Mouse (Mus musculus) lung, embryonic 14.5 days (tissue): ENCODE data around the gene Atg4a-ps. TPM values are rescaled to one million over a fixed set of nuclear protein-coding genes. Genes with fewer than 3 reads are reported as not detected.

ENCODE experiments used
- ATAC-seq: fragments of 200-750 bp; cut with Nextera tagmentation; 2 replicates; pipeline ENCODE4 v1.8.0; 2017; ENCODE audit warnings: mild to moderate bottlenecking, moderate TSS enrichment, moderate library complexity; ENCODE audit not compliant: insufficient read depth
- DNase-seq: peaks from one replicate; pipeline ENCODE4 v3.0.0-alpha.2; 2015
- H3K27ac ChIP-seq: fragments of 300-500 bp; sonication (generic); 2 replicates; pipeline ENCODE4 v1.5.1; 2014; ENCODE audit warnings: low read depth, mild to moderate bottlenecking, moderate library complexity
- H3K27me3 ChIP-seq: fragments of 300-500 bp; sonication (generic); 2 replicates; pipeline ENCODE4 v1.6.1; 2014; ENCODE audit warnings: low read length, control low read depth; ENCODE audit not compliant: insufficient read depth
- H3K36me3 ChIP-seq: fragments of 300-500 bp; sonication (generic); 2 replicates; pipeline ENCODE4 v1.6.1; 2014; ENCODE audit warnings: control low read depth; ENCODE audit not compliant: insufficient read depth
- H3K4me1 ChIP-seq: fragments of 300-500 bp; sonication (generic); 2 replicates; pipeline ENCODE4 v1.6.1; 2014; ENCODE audit warnings: antibody characterized with exemption, control low read depth; ENCODE audit not compliant: insufficient read depth
- H3K4me2 ChIP-seq: fragments of 300-500 bp; sonication (generic); 2 replicates; pipeline ENCODE4 v1.6.1; 2014; ENCODE audit warnings: mild to moderate bottlenecking
- H3K4me3 ChIP-seq: fragments of 300-500 bp; sonication (generic); 2 replicates; pipeline ENCODE4 v1.5.1; 2014; ENCODE audit warnings: low read depth, low read length
- H3K9ac ChIP-seq: fragments of 300-500 bp; sonication (generic); 2 replicates; pipeline ENCODE4 v1.6.1; 2014
- H3K9me3 ChIP-seq: fragments of 300-500 bp; sonication (generic); 2 replicates; pipeline ENCODE4 v1.6.1; 2016; ENCODE audit warnings: low read depth, low read length, control low read depth
- CTCF ChIP-seq: IDR thresholded peaks from 2 replicates; pipeline ENCODE4 v1.5.1; 2016; ENCODE audit warnings: antibody characterized with exemption, low read depth
- WGBS: fragments of 180-500 bp; shearing (Covaris S2); extraction: QIAGEN DNeasy Blood & Tissue Kit; methylation state at CpG from one replicate; pipeline ENCODE4 v1.1.7; 2014; 5-methylcytosine and 5-hydroxymethylcytosine counted together
- polyA plus RNA-seq: library from polyadenylated mRNA; unstranded; fragments of >200 nt; fragmentation: Nextera tagmentation; extraction: Ambion mirVana; gene quantifications from 2 replicates; pipeline ENCODE4 v1.2.1, GENCODE M21; 2014

Gene Atg4a-ps
- polyA plus RNA-seq, 1 experiment from 2014 or later = 0.32 TPM

DNA sequence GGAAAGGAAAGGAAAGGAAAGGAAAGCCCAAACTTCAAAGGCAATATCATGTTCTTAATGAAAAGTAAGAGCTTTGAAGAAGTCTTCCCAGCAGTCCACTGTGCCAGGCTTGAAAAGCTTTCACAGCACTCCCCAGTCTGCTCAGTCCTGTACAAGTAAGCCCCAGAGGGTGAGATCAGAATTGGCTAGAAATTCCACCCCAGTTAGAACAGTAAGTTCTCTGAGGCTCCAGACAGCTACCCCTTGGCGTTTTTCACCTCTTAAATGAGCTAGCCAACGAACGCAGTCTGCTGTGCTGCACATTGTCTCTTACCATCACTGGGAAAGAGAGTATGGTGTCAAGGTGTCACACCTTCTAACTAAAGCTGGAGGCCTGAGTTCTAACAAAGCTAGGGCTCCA, 18.2 kb downstream of the Atg4a-ps start:
- Histone ChIP-seq H3K27me3 (no peaks in the 10 kb centered on the region), H3K4me3 (no peak overlapping the region), H3K9ac (no peak overlapping the region), H3K27ac (no peak overlapping the region), H3K36me3 (no peaks in the 10 kb centered on the region), H3K4me2 (no peak overlapping the region), H3K4me1 (peaks cover 3% of the 10 kb centered on the region; the same call in 1 of the 2 replicates), H3K9me3 (no peaks in the 10 kb centered on the region)
- no peak for TF ChIP-seq CTCF
- ATAC-seq (no peak), DNase-seq (no peak)
- 87% methylated on average over 3 of the region's 3 CpGs for WGBS

DNA sequence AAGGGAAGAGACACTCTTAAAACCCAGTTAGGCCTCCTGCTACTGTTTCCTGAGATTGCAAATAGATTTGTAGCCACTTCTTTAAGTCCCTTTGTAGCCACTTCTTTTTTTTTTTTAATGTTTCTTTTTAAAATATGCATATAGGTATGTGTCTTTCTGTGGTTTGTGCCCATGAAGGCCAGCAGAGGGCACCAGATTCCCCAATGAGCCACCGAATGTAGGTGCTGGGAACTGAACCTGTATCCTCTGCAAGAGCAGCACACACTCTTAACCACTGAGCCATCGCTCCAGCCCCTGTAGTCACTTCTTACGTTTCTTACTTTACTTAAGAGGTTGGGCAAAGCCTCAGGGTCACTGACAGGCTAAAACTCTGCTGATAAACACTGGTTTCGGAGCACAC, 19.4 kb downstream of the Atg4a-ps start:
- Histone ChIP-seq H3K4me3 (no peak overlapping the region), H3K9me3 (no peaks in the 10 kb centered on the region), H3K27me3 (no peaks in the 10 kb centered on the region), H3K9ac (no peak overlapping the region), H3K4me2 (no peak overlapping the region), H3K4me1 (peaks cover 3% of the 10 kb centered on the region; the same call in 1 of the 2 replicates), H3K27ac (no peak overlapping the region), H3K36me3 (no peaks in the 10 kb centered on the region)
- WGBS = 84% methylated on average over 4 of the region's 4 CpGs
- no peak for TF ChIP-seq CTCF
- DNase-seq (no peak), ATAC-seq (no peak)

DNA sequence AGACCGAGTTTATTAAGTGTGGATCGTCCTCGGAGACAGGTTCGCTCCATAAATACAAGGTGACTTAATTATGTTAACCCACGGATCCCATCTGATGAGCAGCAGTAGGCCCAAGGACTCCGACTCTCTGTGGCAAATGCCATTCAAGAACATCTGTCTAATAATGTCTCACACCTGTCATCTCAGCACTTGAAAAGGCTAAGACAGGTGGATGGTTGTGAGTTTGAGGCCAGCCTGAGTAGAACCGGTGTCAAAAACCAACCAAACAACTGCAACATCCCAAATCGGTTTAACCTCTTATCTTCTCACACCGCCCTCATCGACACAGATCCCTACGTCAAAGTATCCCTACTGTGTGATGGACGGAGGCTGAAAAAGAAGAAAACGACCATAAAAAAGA, 20.7 kb downstream of the Atg4a-ps start:
- TF ChIP-seq CTCF = no peak
- H3K27me3 ChIP-seq = no peaks in the 10 kb centered on the region
- H3K9ac ChIP-seq = no peak overlapping the region
- no peak overlapping the region for H3K4me3 ChIP-seq
- no peak for DNase-seq
- peaks cover 3% of the 10 kb centered on the region for H3K4me1 ChIP-seq
- H3K9me3 ChIP-seq = no peaks in the 10 kb centered on the region
- H3K36me3 ChIP-seq = no peaks in the 10 kb centered on the region
- WGBS = 83% methylated on average over 13 of the region's 13 CpGs
- H3K4me2 ChIP-seq = no peak overlapping the region
- no peak for ATAC-seq
- H3K27ac ChIP-seq = no peak overlapping the region

DNA sequence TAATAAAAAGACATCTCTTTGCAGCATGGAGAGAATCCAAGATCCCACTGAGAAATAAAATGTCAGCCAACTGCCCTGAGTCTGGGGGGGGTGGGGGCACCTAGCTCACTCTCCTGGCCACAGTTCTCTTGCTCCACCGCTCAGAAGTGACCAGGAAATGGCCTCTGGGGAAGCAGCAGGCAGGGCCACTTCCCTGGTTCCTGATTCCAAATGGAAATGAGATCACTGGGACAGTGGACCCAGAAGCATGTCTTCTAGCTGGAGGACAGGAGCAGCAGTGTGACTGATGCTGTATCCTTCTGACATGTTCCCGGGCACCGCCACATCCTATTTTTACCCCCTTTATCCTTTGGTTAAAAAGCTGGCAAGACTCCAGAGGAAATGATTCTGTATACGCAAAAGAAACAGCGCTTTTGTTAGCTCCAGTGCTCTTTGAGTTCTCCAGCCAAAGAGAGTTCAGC, 21.2 kb downstream of the Atg4a-ps start:
- Histone ChIP-seq H3K27ac (no peak overlapping the region), H3K9ac (no peak overlapping the region), H3K27me3 (no peaks in the 10 kb centered on the region), H3K36me3 (no peaks in the 10 kb centered on the region), H3K4me3 (no peak overlapping the region), H3K4me2 (no peak overlapping the region), H3K9me3 (no peaks in the 10 kb centered on the region), H3K4me1 (peaks cover 3% of the 10 kb centered on the region)
- ATAC-seq (peak; percentile 56; the same call in 1 of the 2 replicates), DNase-seq (peak; percentile 83)
- TF ChIP-seq CTCF = no peak
- WGBS = 24% methylated on average over 5 of the region's 5 CpGs

DNA sequence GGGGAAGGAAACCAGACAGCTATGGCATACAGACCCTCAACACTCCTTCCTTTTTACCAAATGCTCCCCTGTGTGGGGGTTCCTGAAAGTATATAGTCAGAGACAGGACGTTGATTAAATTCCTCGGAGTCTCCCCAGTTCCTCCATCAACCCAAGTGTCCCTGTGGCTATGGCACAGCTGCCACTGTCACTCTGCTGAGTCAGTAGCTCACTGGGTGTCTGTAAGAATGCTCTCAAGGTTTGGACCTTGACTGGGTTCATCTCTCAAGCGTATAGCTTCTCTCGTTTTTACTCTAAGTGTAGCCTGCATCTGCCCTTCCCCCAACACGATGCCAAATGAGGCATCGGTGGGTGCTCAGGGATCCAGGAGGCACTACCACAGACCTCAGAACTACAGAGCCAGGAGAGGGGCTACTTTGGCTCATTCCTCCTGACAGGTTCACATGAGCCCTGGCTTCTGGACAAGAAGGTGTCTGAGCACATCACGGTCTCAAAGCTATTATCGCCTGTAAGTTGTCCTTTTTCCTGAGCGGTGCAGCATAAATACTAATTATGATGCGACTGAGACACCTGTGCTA, 21.9 kb downstream of the Atg4a-ps start:
- ATAC-seq (no peak), DNase-seq (no peak)
- no peaks in the 10 kb centered on the region for H3K36me3 ChIP-seq
- H3K27ac ChIP-seq = no peak overlapping the region
- TF ChIP-seq CTCF = no peak
- H3K4me1 ChIP-seq = peaks cover 3% of the 10 kb centered on the region
- no peak overlapping the region for H3K4me3 ChIP-seq
- no peak overlapping the region for H3K4me2 ChIP-seq
- no peak overlapping the region for H3K9ac ChIP-seq
- H3K27me3 ChIP-seq = no peaks in the 10 kb centered on the region
- H3K9me3 ChIP-seq = no peaks in the 10 kb centered on the region
- 86% methylated on average over 10 of the region's 10 CpGs for WGBS

DNA sequence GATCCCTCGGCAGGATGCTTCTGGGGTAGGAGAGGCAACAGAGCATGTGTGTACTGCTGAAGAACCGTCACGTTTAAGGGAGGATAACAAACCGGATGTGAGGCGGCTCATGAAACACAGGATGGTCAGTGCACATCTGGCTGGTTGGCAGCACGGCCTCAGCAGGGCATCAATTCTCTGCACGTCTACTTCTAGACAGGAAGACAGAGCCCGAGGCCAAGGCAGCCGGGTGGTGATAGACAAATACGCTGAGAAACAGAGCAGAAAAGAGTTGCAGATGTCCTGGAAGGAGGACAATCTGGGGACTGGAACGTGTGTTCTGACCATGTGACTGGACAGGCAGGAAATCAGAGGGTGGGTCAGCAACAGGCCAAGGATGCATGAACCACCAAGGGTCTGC, 25.8 kb downstream of the Atg4a-ps start:
- DNase-seq (peak; percentile 74), ATAC-seq (peak; percentile 84)
- Histone ChIP-seq H3K9ac (no peak overlapping the region), H3K36me3 (no peaks in the 10 kb centered on the region), H3K9me3 (no peaks in the 10 kb centered on the region), H3K27ac (peak overlapping the region; percentile 3; the same call in 1 of the 2 replicates), H3K4me3 (no peak overlapping the region), H3K4me2 (no peak overlapping the region), H3K27me3 (no peaks in the 10 kb centered on the region), H3K4me1 (peaks cover 3% of the 10 kb centered on the region)
- TF ChIP-seq CTCF = no peak
- WGBS = 34% methylated on average over 11 of the region's 11 CpGs

DNA sequence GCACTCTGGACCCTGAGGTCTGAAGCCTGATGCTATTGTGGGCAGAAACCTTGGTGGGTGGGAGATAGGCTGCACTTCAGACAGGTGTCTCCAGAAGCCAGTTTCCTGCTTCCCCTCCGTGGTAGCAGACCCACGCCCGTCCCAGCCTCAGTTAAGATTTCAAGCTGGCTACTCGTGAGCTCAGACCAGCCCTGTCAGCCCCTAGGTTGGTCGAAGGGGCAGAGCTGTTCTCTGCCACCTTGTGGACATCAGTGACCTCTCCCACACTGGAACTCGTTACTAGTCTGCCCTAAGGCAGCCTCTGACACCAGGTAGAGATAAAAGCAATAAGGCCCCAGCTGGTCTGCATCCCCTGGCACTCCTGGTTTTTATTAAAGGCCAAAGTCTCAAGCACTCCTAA, 28.9 kb downstream of the Atg4a-ps start:
- no peak overlapping the region for H3K27ac ChIP-seq
- DNase-seq (no peak), ATAC-seq (no peak)
- H3K27me3 ChIP-seq = no peaks in the 10 kb centered on the region
- no peaks in the 10 kb centered on the region; the same call in 1 of the 2 replicates for H3K4me1 ChIP-seq
- no peaks in the 10 kb centered on the region for H3K9me3 ChIP-seq
- no peak for TF ChIP-seq CTCF
- no peak overlapping the region for H3K4me2 ChIP-seq
- no peak overlapping the region for H3K9ac ChIP-seq
- no peaks in the 10 kb centered on the region for H3K36me3 ChIP-seq
- WGBS = 26% methylated on average over 6 of the region's 6 CpGs
- no peak overlapping the region for H3K4me3 ChIP-seq
